Mouse (Mus musculus): Measurements from ENCODE around the gene Bmp6.

Bmp6 gene

GRCm38 (mm10) chr13:38516582-38516981 lies 171.7 kb downstream of the Bmp6 start:
- no peak for DNase-seq

- no peak for DNase-seq
These were observed 175.4 kb downstream of the Bmp6 start for GRCm38 (mm10) chr13:38520299-38520698.

GRCm38 (mm10) chr13:38522056-38522654 lies 177.2 kb downstream of the Bmp6 start:
- DNase-seq = no peak

- no peak for DNase-seq
These were observed 178.3 kb downstream of the Bmp6 start for GRCm38 (mm10) chr13:38523231-38523630.

GRCm38 (mm10) chr13:38525261-38525660 lies 180.4 kb downstream of the Bmp6 start:
- DNase-seq = no peak

GRCm38 (mm10) chr13:38526116-38526515 lies 181.2 kb downstream of the Bmp6 start:
- peak; percentile 31 to 46 for DNase-seq

GRCm38 (mm10) chr13:38527041-38527796 lies 182.3 kb downstream of the Bmp6 start:
- peak; percentile 56 to 85 for DNase-seq

GRCm38 (mm10) chr13:38527797-38528650 lies 183.1 kb downstream of the Bmp6 start:
- peak; percentile 83 to 90 for DNase-seq

- DNase-seq = peak in 1 of 2 experiments; percentile 23
These were observed 183.9 kb downstream of the Bmp6 start, which contains the start of gene Txndc5 for GRCm38 (mm10) chr13:38528687-38529294. Gene Txndc5, minus strand, starts transcription at chr13:38528824.

- DNase-seq = no peak
These were observed 184.7 kb downstream of the Bmp6 start for GRCm38 (mm10) chr13:38529576-38529975.

GRCm38 (mm10) chr13:38531498-38531897 lies 186.6 kb downstream of the Bmp6 start:
- DNase-seq = no peak

GRCm38 (mm10) chr13:38533461-38533860 lies 188.6 kb downstream of the Bmp6 start:
- no peak for DNase-seq

GRCm38 (mm10) chr13:38534016-38534415 lies 189.1 kb downstream of the Bmp6 start:
- no peak for DNase-seq

GRCm38 (mm10) chr13:38534731-38535130 lies 189.8 kb downstream of the Bmp6 start:
- DNase-seq = no peak

GRCm38 (mm10) chr13:38537521-38537920 lies 192.6 kb downstream of the Bmp6 start:
- DNase-seq = no peak

GRCm38 (mm10) chr13:38539192-38539900 lies 194.4 kb downstream of the Bmp6 start:
- DNase-seq = no peak

GRCm38 (mm10) chr13:38543455-38544125 lies 198.7 kb downstream of the Bmp6 start:
- DNase-seq = no peak

- no peak for DNase-seq
These were observed 200.0 kb downstream of the Bmp6 start for GRCm38 (mm10) chr13:38544769-38545445.

- no peak for DNase-seq
These were observed 200.6 kb downstream of the Bmp6 start for GRCm38 (mm10) chr13:38545460-38545859.

GRCm38 (mm10) chr13:38546754-38547153 lies 201.8 kb downstream of the Bmp6 start:
- DNase-seq = no peak

- DNase-seq = no peak
These were observed 202.8 kb downstream of the Bmp6 start for GRCm38 (mm10) chr13:38547717-38548116.

Measured in kidney, adult 8-10 months (tissue).